Mouse (Mus musculus) spleen, embryonic (tissue): ENCODE data around the gene Gabra4.

Source experiments
- CTCF ChIA-PET: fragments of 350-600 bp; sonication (Branson Sonifier 250); formaldehyde crosslinking; loops from one replicate; lab custom pipeline; 2022; lab: Charles Lee

Gabra4 gene

DNA sequence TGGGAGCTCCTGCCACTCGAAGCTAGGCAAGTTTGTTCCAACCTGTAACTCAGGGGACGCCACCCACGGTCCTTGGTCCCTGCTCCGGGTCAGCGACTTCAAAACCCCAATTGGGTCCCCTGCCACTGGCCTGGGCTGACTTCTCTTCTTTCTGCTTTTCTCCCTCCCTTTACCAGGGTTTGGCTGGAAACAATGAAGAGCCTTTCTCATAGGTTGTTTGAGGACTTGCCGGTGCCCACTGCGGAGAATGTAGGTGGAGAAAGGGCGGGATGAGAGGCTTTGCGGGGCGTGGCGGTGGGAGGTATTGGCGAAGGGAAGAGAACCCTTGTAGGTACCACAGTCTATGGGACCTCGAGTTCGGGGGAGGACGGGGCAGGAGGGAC, at the start of gene Gabra4:
TSS of gene Gabra4 (minus strand) at position 194 of the 383 bp plus-strand sequence.
- CTCF ChIA-PET: no interaction called here

- CTCF ChIA-PET: no interaction called here
Observed at GRCm38 (mm10) chr5:71701273-71701614, 43.1 kb upstream of the Gabra4 start.

GRCm38 (mm10) chr5:71700468-71701272, 42.6 kb upstream of the Gabra4 start:
- CTCF ChIA-PET: no interaction called here

GRCm38 (mm10) chr5:71699696-71700467, 41.8 kb upstream of the Gabra4 start:
- CTCF ChIA-PET: interaction anchor here (0.6 kb wide), 1 partner anchor 59 kb away, joined by 5 read pairs; no protein-coding TSS in a partner anchor

DNA sequence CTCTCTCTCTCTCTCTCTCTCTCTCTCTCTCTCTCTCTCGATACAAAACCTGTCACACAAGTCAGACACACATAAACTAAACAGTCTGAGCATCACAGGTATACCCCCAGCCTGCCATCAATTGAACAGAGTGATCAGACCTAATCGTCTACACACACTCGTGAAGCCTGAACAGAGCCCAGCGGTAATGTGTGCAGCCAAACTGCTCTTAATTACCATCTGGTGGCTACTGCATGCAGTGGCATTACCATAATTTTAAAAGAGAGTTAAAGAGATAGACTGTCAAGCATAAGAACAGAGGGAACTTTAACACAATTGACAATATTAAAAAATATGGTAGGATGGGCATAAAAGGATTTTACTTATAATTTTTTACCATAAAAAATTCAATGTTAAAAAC, 7.5 kb upstream of the Gabra4 start:
- CTCF ChIA-PET: no interaction called here

GRCm38 (mm10) chr5:71657482-71658114, 510 bp downstream of the Gabra4 start, which contains the start of gene Gabrb1:
Gene Gabrb1, plus strand, starts transcription at chr5:71658113.
- CTCF ChIA-PET: no interaction called here

DNA sequence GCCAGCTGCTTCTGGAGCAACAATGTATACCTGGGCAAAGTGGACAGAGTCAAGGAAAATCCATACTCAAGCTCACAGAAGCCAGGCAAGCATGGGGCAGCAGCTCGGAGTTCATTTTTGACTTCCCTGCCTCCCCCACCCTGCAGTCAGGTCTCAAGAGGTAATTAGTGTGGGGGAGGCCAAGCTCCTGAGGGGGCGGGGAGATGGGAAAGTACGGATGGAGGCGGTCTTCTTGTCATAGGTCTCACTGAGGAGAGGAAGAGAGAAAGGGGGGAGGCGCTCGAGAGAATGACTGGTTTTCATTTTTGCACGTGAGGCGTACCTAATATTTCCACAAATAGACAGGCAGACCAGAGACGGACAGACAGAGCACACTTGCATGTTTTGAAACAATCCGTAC, 1.3 kb downstream of the Gabra4 start:
- CTCF ChIA-PET: no interaction called here

DNA sequence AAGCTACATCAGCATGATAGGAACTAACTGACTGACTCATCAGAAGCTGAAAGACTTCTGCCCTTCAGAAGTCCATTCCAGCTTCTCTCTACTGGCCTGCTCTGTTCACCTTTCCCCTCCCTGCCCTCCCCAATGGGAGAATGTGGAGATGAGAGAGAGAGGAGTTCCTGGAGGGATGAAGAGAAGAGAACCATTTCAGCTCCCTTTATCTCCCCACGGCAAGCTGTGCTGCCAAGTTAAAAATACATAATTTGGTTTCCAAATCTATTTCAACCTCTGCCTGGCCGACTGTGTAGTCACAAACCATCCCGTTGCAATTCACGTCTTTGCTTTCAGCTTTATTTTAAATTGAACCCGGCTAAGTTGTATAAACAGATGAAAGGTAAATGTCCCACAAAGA, 4.1 kb downstream of the Gabra4 start:
- CTCF ChIA-PET: no interaction called here

- CTCF ChIA-PET: no interaction called here
Observed at GRCm38 (mm10) chr5:71648108-71648507, 10.0 kb downstream of the Gabra4 start.

- CTCF ChIA-PET: no interaction called here
Observed at GRCm38 (mm10) chr5:71639804-71640203, 18.3 kb downstream of the Gabra4 start.

GRCm38 (mm10) chr5:71627820-71628219, 30.3 kb downstream of the Gabra4 start:
- CTCF ChIA-PET: no interaction called here

GRCm38 (mm10) chr5:71616734-71617133, 41.4 kb downstream of the Gabra4 start:
- CTCF ChIA-PET: no interaction called here

DNA sequence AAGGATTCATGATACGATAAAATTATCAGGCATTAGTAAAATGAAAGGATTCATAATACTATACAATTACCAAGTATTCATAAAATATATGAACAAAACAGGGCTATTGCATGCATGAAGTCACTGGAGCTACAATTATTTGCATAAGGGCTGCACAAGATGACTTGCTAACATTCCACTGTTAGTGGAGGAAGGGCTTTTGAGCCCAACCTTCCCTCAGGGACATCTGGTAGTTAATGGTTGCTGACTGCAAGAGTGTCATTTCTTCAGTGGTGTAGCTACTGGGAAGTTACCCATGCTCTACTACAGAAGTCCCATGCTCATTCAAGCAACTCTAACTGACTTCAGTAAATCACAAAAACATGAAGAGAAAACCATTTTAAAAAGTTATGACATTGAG, 43.8 kb downstream of the Gabra4 start:
- CTCF ChIA-PET: no interaction called here

DNA sequence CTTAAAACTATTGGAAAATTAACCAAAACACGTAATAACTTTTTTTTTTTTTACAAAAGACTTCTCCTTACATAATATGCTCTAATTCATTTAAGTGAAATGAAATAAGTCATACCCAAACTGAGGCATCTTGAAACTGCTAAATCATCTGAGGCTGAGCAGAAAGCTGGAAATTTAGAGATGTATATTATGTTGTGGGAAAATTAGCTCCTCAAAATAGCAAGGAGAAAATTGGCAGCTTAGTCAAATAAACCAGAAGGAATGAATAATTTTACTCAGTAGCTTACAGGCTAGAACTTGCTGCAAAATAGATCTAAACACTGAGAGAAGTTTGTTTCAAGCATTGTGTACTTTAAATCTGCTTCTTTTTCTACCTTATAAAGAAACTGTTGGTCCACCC, 49.4 kb downstream of the Gabra4 start:
- CTCF ChIA-PET: no interaction called here

DNA sequence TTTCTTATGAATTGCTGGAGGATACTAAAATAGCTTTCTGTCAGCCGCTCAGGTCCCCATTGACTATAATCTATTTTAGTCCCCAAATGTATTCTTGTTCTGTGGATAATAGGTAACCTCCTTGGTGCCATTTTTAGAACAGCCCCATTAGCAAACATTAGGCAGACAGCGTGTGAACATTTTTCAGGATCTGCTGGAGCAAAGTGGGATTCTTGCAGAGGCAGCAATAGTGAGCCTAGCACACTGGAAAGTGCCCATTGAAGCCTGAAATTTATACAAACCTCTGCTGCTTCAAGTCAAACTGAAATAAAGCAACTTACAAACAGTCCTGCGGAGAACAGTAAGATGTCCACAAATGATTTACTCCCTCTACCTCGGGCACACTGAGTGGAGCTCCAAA, 51.2 kb downstream of the Gabra4 start:
- CTCF ChIA-PET: no interaction called here

GRCm38 (mm10) chr5:71604128-71604690, 53.9 kb downstream of the Gabra4 start:
- CTCF ChIA-PET: no interaction called here

DNA sequence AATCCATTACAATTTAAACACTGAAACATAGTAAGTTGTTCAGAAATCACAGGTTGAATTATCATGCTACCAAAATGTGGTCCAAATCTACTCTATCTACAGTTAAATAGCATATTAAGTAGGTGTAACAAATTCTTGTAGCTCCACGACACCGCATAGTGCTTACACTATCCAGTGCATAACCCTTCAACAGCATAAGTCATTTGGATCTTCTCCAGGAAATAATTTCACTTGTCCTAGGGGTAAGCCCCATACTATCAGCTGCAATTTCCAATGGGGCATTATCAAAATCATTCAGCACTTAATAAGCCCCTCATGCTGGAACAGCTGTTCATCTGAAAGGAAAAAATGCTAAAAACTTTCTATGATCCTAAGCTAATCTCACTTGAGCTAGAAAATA, 62.8 kb downstream of the Gabra4 start:
- CTCF ChIA-PET: no interaction called here

GRCm38 (mm10) chr5:71593745-71594255, 64.3 kb downstream of the Gabra4 start:
- CTCF ChIA-PET: interaction anchor here (0.7 kb wide), 2 partner anchors 200 to 577 kb away, joined by 3 to 4 read pairs; no protein-coding TSS in a partner anchor

DNA sequence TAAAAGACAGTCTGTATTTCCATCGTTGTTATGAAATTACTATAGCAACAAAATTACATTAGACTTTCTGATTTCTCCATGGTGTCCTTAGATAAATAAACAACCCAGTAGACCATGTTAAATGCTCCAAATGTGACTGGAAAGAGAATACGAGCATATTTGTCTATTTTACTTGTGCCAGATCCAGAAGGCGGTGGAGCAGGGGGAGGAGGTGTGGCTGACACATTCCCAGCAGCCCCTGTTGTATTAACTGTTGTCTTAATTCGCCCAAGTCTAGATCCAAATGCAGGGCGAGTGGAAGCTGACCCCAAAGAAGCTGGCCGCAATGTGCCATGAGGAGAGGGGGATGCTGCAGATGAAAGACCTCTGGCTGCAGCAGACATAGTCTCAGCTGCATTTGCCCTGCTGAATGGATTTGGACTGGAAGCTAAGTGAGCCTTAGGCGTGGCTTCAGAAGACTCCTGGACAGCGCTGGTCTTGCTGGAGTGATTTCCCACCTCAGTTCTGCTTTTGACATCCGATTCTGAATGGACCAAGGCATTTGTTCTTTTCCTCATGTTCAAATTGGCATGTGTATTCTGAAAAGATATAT, 86.4 kb downstream of the Gabra4 start:
- CTCF ChIA-PET: no interaction called here

- CTCF ChIA-PET: no interaction called here
Observed at GRCm38 (mm10) chr5:71548079-71548478, 110.0 kb downstream of the Gabra4 start, which contains the start of gene Cox7b2. Gene Cox7b2, minus strand, starts transcription at chr5:71548205.

GRCm38 (mm10) chr5:71545554-71545953, 112.6 kb downstream of the Gabra4 start:
- CTCF ChIA-PET: no interaction called here
